Mouse (Mus musculus) kidney, adult 2 months (tissue): Measurements from ENCODE around the gene Tti1. TPM values are rescaled to one million over a fixed set of nuclear protein-coding genes. Genes with fewer than 3 reads are reported as not detected.
A peak's percentile ranks its signal among the peaks of the same experiment; 100 is the strongest.

Experiments
- DNase-seq: peaks from one replicate; pipeline ENCODE4 v3.0.0; 2021
- H3K27ac ChIP-seq: fragments of 200-500 bp; 2 replicates; pipeline ENCODE4 v1.5.1; 2012; ENCODE audit warnings: low read depth, low read length, control low read depth, inconsistent platforms; ENCODE audit not compliant: insufficient read depth
- H3K27me3 ChIP-seq: fragments of 200-500 bp; replicated peaks from 2 replicates; pipeline ENCODE4 v1.6.1; 2012; ENCODE audit warnings: mild to moderate bottlenecking, moderate library complexity, low read length, inconsistent platforms; ENCODE audit not compliant: control insufficient read depth, insufficient read depth
- H3K36me3 ChIP-seq: fragments of 200-500 bp; 2 replicates; pipeline ENCODE4 v1.6.1; 2012; ENCODE audit warnings: mild to moderate bottlenecking, moderate library complexity, low read length, inconsistent platforms; ENCODE audit not compliant: control insufficient read depth, insufficient read depth
- H3K4me1 ChIP-seq: fragments of 200-500 bp; 2 replicates; pipeline ENCODE4 v1.6.1; 2011; ENCODE audit warnings: low read length; ENCODE audit not compliant: control insufficient read depth, insufficient read depth
- H3K4me3 ChIP-seq: fragments of 200-500 bp; 2 replicates; pipeline ENCODE4 v1.5.1; 2011; ENCODE audit warnings: mild to moderate bottlenecking, low read depth, low read length, control low read depth; ENCODE audit not compliant: insufficient read depth
- CTCF ChIP-seq: fragments of 200-500 bp; conservative IDR thresholded peaks from 2 replicates; pipeline ENCODE4 v1.5.1; 2011; ENCODE audit warnings: low read depth, mild to moderate bottlenecking, control low read depth, low read length, moderate library complexity, mixed read lengths; ENCODE audit not compliant: insufficient read depth, insufficient read length
- POLR2A ChIP-seq: fragments of 200-500 bp; IDR thresholded peaks from one replicate; pipeline ENCODE4 v1.6.1; 2011; ENCODE audit warnings: low read depth, low read length, control low read depth
- WGBS: fragments of 180-500 bp; shearing (Covaris S2); methylation state at CpG from one replicate; pipeline ENCODE4 v1.1.7; 2018; 5-methylcytosine and 5-hydroxymethylcytosine counted together
- polyA plus RNA-seq: library from polyadenylated mRNA; depleted of rRNA; stranded (reverse); fragments of >200 nt; gene quantifications from 2 replicates; pipeline ENCODE4 v1.2.3, GENCODE M21; 2012

Gene Tti1
- polyA plus RNA-seq, 1 experiment: 16.3 TPM

DNA sequence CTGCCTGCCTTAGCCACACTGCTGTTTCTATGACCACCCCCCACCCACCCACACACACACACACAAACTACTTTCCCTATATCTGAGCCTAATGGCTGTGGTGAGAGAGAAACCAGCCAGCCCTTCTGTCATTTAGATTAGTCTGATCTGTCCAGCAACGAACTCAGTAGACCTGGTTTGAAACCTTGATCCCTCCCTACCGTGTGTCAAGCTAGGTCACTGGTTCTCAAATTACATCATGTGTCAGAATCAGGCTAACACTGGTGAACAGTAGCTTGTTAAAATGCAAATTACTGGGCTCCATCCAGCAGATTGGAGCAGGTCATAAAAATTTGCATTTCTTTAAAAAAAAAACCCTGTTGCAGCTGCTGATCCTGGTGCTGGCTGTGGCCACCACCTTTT lies 70.5 kb downstream of the Tti1 start:
- H3K36me3 ChIP-seq: no peaks in the 10 kb centered on the region
- 3% methylated on average over 2 of the region's 2 CpGs for WGBS
- no peaks in the 10 kb centered on the region for H3K4me1 ChIP-seq
- peak; percentile 53 for DNase-seq
- no peaks in the 10 kb centered on the region for H3K27me3 ChIP-seq
- H3K27ac ChIP-seq: no peak overlapping the region
- TF ChIP-seq POLR2A (no peak), CTCF (no peak)
- H3K4me3 ChIP-seq: no peak overlapping the region

DNA sequence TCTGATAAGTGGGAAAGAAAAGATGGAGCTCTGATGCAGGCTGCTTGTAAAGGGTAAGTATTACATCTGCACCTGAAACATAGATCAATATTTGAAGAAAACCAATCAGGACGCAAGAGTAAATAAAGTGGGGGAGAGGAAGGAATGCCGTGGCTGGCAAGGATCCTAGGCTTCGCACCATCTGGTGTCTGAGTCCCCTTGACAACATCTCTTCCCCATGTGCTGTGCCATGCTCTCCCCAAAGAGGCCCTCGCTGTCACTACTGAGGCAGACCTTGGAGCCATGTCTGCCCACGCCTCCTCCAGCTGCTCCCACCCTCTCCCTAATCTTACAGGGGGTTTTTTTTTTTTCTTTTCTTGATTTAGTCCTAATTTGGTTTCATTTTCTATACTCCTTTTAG lies 74.3 kb downstream of the Tti1 start:
- Histone ChIP-seq H3K4me3 (no peak overlapping the region), H3K27me3 (no peaks in the 10 kb centered on the region), H3K27ac (no peak overlapping the region), H3K4me1 (no peaks in the 10 kb centered on the region), H3K36me3 (no peaks in the 10 kb centered on the region)
- TF ChIP-seq POLR2A (no peak), CTCF (no peak)
- WGBS: 72% methylated on average over 5 of the region's 5 CpGs
- no peak for DNase-seq

DNA sequence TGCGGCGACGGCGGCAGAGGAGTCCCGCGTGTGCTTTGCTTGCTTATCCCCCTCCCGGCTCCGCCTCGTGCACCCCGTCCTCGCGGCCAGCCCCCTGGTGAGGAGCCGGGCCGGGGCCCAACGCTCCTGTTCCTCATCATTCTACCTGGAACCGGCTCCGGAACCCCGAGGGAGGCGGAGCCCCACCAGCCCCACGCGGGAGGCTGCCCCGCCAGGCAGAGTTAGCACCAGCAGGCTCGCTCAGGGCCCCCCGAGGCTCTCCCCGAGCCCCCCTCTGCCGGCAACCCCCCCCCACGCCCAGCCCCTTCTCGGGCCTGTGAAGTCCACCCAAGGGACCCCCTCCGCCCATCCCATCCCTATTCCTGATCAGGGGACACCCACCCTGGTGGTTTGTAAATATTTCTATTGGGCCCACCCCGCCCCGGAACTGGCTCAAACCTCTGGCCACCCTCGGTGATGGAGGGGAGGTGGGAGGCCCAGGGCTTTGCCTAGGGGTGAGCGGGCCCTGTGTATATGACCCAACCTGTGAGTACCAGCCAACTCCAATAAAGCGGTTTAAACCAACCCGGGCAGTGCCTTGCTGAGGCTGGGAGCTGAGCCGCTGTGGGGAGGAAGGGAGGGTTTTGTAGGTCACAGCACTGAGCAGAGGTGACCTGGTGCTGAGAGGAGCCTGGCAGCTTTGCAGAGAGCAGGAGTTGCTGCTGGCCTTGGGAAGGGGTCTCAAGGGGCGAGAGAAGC lies 83.9 kb downstream of the Tti1 start:
- WGBS: 11% methylated on average over 37 of the region's 37 CpGs
- H3K4me3 ChIP-seq: peak overlapping the region; percentile 34
- H3K36me3 ChIP-seq: no peaks in the 10 kb centered on the region
- no peaks in the 10 kb centered on the region; the same call in 1 of the 2 replicates for H3K27me3 ChIP-seq
- no peak overlapping the region for H3K27ac ChIP-seq
- no peak for TF ChIP-seq POLR2A
- no peak for TF ChIP-seq CTCF
- H3K4me1 ChIP-seq: no peaks in the 10 kb centered on the region
- peak; percentile 72 for DNase-seq

DNA sequence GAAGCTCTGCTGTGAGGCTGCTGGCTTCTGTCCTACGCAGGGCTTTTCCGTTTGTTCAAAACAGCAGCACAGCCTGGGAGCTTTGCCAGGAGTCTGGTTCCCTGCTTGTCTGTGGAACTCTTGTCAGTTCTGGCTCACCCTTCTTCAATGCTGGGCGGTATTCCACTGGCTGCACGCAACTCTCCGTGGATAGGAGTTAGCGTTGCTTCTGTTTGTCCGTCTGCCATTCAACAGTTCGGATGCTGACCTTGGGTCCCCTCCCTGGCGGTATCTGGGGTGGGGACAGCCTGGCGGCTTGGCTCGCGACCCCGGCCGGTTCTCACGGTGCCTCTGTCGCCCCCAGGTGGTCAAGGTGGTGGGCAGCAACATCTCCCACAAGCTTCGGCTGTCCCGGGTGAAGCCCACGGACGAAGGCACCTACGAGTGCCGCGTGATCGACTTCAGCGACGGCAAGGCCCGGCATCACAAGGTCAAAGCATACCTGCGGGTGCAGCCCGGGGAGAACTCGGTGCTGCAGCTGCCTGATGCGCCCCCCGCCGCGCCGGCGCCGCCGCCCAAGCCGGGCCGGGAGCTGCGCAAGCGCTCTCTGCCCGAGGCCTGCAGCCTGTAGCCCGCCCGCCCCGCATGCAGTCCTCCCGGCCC lies 84.6 kb downstream of the Tti1 start:
- no peaks in the 10 kb centered on the region for H3K36me3 ChIP-seq
- H3K27me3 ChIP-seq: no peaks in the 10 kb centered on the region; the same call in 1 of the 2 replicates
- under 1% methylated on average over 47 of the region's 47 CpGs for WGBS
- DNase-seq: peak; percentile 86
- H3K4me3 ChIP-seq: peak overlapping the region; percentile 34
- H3K4me1 ChIP-seq: no peaks in the 10 kb centered on the region
- no peak overlapping the region for H3K27ac ChIP-seq
- TF ChIP-seq CTCF (peak; percentile 50; the same call in 1 of the 2 replicates), POLR2A (no peak)

DNA sequence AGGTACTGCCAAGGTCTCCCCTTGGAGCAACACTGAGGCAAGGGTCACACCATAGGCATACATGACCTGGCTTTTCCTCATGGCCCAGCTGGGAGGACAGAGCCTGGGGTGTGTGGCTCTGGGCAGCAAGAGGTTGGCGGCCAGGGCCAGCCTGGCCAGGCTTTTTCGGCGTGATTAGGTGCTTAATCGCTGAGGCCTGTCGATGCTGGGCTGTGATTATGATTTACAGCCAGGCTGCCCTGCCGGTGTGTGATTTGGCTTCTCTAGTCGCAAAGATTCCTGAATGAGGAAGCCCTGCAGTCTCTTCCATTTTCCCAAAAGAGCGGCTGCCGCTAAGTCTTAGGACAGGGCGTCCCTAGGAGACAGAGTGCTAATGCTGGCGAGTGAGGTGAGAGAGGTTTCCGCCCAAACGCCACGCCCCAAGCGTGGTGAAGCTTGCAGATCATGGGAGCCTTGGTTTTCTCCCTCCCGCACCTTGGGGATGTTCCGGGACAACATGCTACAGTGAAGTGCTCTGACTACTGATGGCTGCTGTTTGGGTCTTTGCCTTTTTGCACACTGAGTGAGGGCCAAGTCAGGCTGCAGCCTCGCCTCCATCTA lies 87.5 kb downstream of the Tti1 start:
- WGBS: 10% methylated on average over 18 of the region's 18 CpGs
- Histone ChIP-seq H3K4me1 (no peaks in the 10 kb centered on the region), H3K36me3 (no peaks in the 10 kb centered on the region), H3K27ac (no peak overlapping the region), H3K4me3 (no peak overlapping the region), H3K27me3 (no peaks in the 10 kb centered on the region; the same call in 1 of the 2 replicates)
- TF ChIP-seq CTCF: no peak
- no peak for TF ChIP-seq POLR2A
- DNase-seq: no peak

DNA sequence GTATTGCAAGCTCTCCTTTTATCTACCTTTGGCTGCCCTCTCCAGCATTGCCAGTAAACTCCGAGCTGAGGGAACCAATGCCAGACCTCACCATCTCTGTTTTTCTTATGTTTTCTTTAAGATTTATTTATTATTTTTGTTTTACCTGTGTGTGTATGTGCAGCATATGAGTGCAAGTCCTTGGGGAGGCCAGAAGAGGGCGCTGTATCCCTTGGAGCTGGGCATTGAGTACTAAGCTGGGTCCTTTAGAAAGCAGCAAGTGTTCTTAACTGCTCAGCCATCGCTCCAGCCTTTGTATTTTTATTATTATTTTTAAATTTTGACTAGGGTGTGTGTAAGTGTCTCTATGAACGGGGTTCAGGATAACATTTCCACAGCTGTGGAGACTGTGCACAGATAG lies 91.6 kb downstream of the Tti1 start:
- no peak overlapping the region for H3K4me3 ChIP-seq
- no peaks in the 10 kb centered on the region for H3K36me3 ChIP-seq
- TF ChIP-seq POLR2A: no peak
- TF ChIP-seq CTCF: no peak
- DNase-seq: no peak
- WGBS: 87% methylated on average over 4 of the region's 4 CpGs
- no peaks in the 10 kb centered on the region for H3K27me3 ChIP-seq
- no peaks in the 10 kb centered on the region for H3K4me1 ChIP-seq
- no peak overlapping the region for H3K27ac ChIP-seq

DNA sequence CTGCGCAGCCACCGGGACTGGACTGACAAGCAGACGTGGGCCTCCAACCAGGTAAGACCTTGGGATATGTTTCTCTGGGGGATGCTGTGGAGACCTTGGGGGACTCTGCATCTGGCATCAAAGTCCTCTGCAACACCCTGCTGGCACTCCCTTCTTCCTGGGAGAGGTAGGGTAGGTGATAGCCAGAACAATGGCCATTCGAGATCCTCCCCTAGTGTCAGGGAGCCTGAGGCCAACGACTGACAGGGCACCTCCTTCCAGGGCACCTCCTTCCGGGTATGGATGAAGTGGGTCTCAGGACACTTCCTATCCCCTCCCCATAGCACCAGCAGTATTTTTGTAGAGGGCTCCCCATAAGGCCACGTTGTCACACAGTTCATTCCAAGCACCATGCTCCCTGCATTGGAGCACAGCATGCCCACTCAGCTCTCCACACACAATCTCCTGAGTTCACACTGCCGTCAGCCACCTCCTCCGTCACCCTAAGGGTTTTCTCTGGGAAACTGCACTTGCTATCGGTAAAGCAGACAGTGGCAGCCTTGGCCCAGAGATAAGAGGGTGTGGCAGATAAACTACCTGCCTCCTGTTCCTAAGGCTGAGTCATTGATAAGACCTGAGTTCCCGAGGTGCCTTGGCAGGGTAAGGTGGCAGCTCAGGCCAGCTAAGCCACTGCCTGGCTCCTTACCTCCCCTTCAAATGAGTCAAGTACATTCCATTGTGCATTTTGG lies 92.6 kb downstream of the Tti1 start:
- H3K27ac ChIP-seq: no peak overlapping the region
- no peak for DNase-seq

More for the DNA sequence above, 92.6 kb downstream of the Tti1 start:
- WGBS: 71% methylated on average over 11 of the region's 11 CpGs
- Histone ChIP-seq H3K4me1 (no peaks in the 10 kb centered on the region), H3K27me3 (no peaks in the 10 kb centered on the region), H3K4me3 (no peak overlapping the region), H3K36me3 (no peaks in the 10 kb centered on the region)
- TF ChIP-seq POLR2A (no peak), CTCF (no peak)
